Mouse (Mus musculus) adrenal gland, postnatal 10 days (tissue): ENCODE data around the gene Ddx41. TPM values are rescaled to one million over a fixed set of nuclear protein-coding genes. Genes with fewer than 3 reads are reported as not detected.

Experiments used
- microRNA-seq: library from miRNA; unstranded; fragments of <30 nt; microRNA quantifications from one replicate; pipeline ENCODE4 v1.2.0, GENCODE M21; 2021
- total RNA-seq, 2 experiments: library from RNA; stranded (reverse); gene quantifications; 2 replicates each; pipeline ENCODE4 v1.2.3; 2021

The Ddx41 gene
- total RNA-seq, 2 experiments from 2014 or later = 38.5 to 39.9 TPM

Small RNA genes within 50 kb of the gene (microRNA-seq; reads per million reads assigned to microRNA genes)
- 2.3 reads per million for gene Mir6945

Other genes starting within 250 kb of the Ddx41 start
- gene Prelid1, start 216.2 kb downstream of the Ddx41 start, total RNA-seq = 100 to 1,000 TPM; 168 to 185 TPM
- gene Rab24, start 214.7 kb downstream of the Ddx41 start, total RNA-seq = 10 to 100 TPM; 54.8 to 67.8 TPM
- 10 to 100 TPM; 11.0 to 12.8 TPM for gene Mxd3, start 206.8 kb downstream of the Ddx41 start, total RNA-seq
- 100 to 1,000 TPM; 105 to 113 TPM for gene Lman2, start 173.9 kb downstream of the Ddx41 start, total RNA-seq
- gene Rgs14, start 166.9 kb downstream of the Ddx41 start, total RNA-seq = 1 to 10 TPM; 1.9 to 2.6 TPM
- under 1 TPM in 1 of 2 experiments, not detected in 1; 0.42 TPM for gene Slc34a1, start 138.5 kb downstream of the Ddx41 start, total RNA-seq
- not detected for gene Pfn3, start 121.4 kb downstream of the Ddx41 start, total RNA-seq
- 100 to 1,000 TPM in 1 of 2 experiments, 10 to 100 TPM in 1; 39.7 to 101 TPM for gene F12, start 109.9 kb downstream of the Ddx41 start, total RNA-seq
- 10 to 100 TPM; 40.2 to 47.0 TPM for gene Grk6, start 91.6 kb downstream of the Ddx41 start, total RNA-seq
- 1 to 10 TPM; 3.7 to 4.2 TPM for gene Prr7, start 72.4 kb downstream of the Ddx41 start, total RNA-seq
- 10 to 100 TPM; 32.1 to 41.6 TPM for gene Dbn1, start 48.5 kb downstream of the Ddx41 start, total RNA-seq
- 10 to 100 TPM; 31.6 to 39.4 TPM for gene Pdlim7, start 23.0 kb downstream of the Ddx41 start, total RNA-seq
- gene Dok3, start 7.4 kb downstream of the Ddx41 start, total RNA-seq = 1 to 10 TPM; 5.0 to 5.1 TPM
- 10 to 100 TPM; 32.4 to 52.0 TPM for gene Fam193b, start 34.5 kb upstream of the Ddx41 start, total RNA-seq
- gene Tmed9, start 37.1 kb upstream of the Ddx41 start, total RNA-seq = 100 to 1,000 TPM; 144 to 146 TPM
- gene B4galt7, start 63.2 kb upstream of the Ddx41 start, total RNA-seq = 10 to 100 TPM; 11.7 to 14.9 TPM
- gene Caml, start 86.3 kb upstream of the Ddx41 start, total RNA-seq = 10 to 100 TPM; 27.4 to 28.4 TPM
- gene Ddx46, start 98.4 kb upstream of the Ddx41 start, total RNA-seq = 10 to 100 TPM; 30.6 to 36.4 TPM
- gene B230219D22Rik, start 156.5 kb upstream of the Ddx41 start, total RNA-seq = 10 to 100 TPM; 52.5 to 53.8 TPM
- gene Txndc15, start 178.0 kb upstream of the Ddx41 start, total RNA-seq = 10 to 100 TPM; 53.2 to 55.6 TPM
- gene Pcbd2, start 190.7 kb upstream of the Ddx41 start, total RNA-seq = 10 to 100 TPM; 73.5 to 74.7 TPM
- gene Catsper3, start 247.9 kb upstream of the Ddx41 start, total RNA-seq = under 1 TPM in 1 of 2 experiments, not detected in 1; 0.21 TPM